Mouse (Mus musculus) stomach, embryonic 14.5 days (tissue): ENCODE results near the gene Hhipl1. TPM values are rescaled to one million over a fixed set of nuclear protein-coding genes. Genes with fewer than 3 reads are reported as not detected.

Source experiments
- ATAC-seq: fragments of 200-750 bp; cut with Nextera tagmentation; 2 replicates; pipeline ENCODE4 v1.8.0; 2017; ENCODE audit warnings: low read depth, moderate TSS enrichment; ENCODE audit not compliant: insufficient number of reproducible peaks, insufficient read depth, low FRiP score
- H3K27ac ChIP-seq: fragments of 300-500 bp; sonication (generic); 2 replicates; pipeline ENCODE4 v1.5.1; 2014; ENCODE audit warnings: mild to moderate bottlenecking, low read length, moderate library complexity, mixed read lengths
- H3K27me3 ChIP-seq: fragments of 300-500 bp; sonication (generic); 2 replicates; pipeline ENCODE4 v1.6.1; 2014; ENCODE audit warnings: low read length, control low read depth, mixed read lengths; ENCODE audit not compliant: control insufficient read depth, insufficient read depth
- H3K36me3 ChIP-seq: fragments of 300-500 bp; sonication (generic); 2 replicates; pipeline ENCODE4 v1.6.1; 2014; ENCODE audit warnings: mild to moderate bottlenecking, control low read depth, low read length, moderate library complexity, mixed read lengths; ENCODE audit not compliant: control insufficient read depth, insufficient read depth
- H3K4me1 ChIP-seq: fragments of 300-500 bp; sonication (generic); 2 replicates; pipeline ENCODE4 v1.6.1; 2014; ENCODE audit warnings: low read length, control low read depth, mixed read lengths; ENCODE audit not compliant: control insufficient read depth, insufficient read depth
- H3K4me2 ChIP-seq: fragments of 300-500 bp; sonication (generic); replicated peaks from 2 replicates; pipeline ENCODE4 v1.6.1; 2014; ENCODE audit warnings: low read depth, low read length, control low read depth
- H3K4me3 ChIP-seq: fragments of 300-500 bp; sonication (generic); 2 replicates; pipeline ENCODE4 v1.5.1; 2014; ENCODE audit warnings: low read depth, low read length, control low read depth
- H3K9ac ChIP-seq: fragments of 300-500 bp; sonication (generic); replicated peaks from 2 replicates; pipeline ENCODE4 v1.6.1; 2014; ENCODE audit warnings: low read depth, mild to moderate bottlenecking, control low read depth, low read length, moderate library complexity, mixed read lengths
- H3K9me3 ChIP-seq: fragments of 300-500 bp; sonication (generic); 2 replicates; pipeline ENCODE4 v1.6.1; 2016; ENCODE audit warnings: low read depth, low read length, control low read depth; ENCODE audit not compliant: control insufficient read depth
- WGBS: fragments of 180-500 bp; shearing (Covaris S2); extraction: QIAGEN DNeasy Blood & Tissue Kit; methylation state at CpG from one replicate; pipeline ENCODE4 v1.1.7; 2014; 5-methylcytosine and 5-hydroxymethylcytosine counted together
- polyA plus RNA-seq: library from polyadenylated mRNA; unstranded; fragments of >200 nt; fragmentation: Nextera tagmentation; extraction: Ambion mirVana; gene quantifications from 2 replicates; pipeline ENCODE4 v1.2.1, GENCODE M21; 2014

The Hhipl1 gene
- polyA plus RNA-seq = 0.69 and 0.72 TPM in 2 replicates

DNA sequence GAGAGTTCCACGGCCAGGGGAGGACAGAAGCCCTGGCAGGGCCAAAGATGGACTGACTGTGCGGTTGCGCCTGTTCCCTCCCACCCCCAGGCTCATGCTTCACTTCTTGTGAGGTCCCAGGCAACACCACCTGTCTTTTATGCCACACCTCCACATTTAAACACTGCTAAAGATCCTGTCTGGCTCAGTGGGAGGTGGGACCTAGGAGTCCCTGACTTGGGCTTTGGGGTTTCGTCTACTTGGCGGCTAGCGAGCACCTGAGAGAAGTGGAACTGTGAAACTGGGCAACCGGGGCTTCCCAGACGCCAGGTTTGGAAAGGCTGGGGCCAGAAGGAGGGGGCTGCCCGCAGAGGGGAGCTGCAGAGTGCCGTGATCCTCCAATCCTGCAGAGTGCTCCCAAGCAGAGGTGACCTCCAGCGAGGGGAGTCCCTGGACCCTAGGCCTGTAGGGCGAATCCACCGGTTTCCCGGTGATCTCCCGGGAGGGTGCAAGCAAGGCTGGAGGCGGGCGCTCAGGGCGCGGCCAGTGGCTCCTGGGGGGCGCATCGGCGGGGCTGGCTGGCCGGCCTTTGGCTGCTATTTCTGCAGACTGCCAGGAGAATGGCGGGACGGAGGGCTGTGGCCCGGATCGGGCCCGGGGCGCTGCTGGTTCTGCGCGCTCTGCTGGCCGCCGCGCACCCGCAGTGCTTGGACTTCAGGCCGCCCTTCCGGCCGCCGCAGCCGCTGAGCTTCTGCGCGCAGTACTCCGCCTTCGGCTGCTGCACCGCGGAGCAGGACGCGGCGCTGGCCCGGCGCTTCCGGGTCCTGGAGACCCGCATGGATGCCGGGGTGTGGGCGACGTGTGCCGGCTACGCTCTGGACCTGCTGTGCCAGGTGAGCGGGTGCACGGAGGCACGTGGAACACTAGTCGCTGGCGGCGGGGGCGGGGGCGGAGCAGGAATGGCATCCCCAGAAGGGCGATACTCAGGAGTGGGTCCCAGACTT is at the start of gene Hhipl1:
Gene Hhipl1 (plus strand): TSS at position 459 of the 983 bp plus-strand sequence.
- H3K36me3 ChIP-seq = no peaks in the 10 kb centered on the region
- ATAC-seq = peak; percentile 72; the same call in 1 of the 2 replicates
- H3K27me3 ChIP-seq = no peaks in the 10 kb centered on the region

DNA sequence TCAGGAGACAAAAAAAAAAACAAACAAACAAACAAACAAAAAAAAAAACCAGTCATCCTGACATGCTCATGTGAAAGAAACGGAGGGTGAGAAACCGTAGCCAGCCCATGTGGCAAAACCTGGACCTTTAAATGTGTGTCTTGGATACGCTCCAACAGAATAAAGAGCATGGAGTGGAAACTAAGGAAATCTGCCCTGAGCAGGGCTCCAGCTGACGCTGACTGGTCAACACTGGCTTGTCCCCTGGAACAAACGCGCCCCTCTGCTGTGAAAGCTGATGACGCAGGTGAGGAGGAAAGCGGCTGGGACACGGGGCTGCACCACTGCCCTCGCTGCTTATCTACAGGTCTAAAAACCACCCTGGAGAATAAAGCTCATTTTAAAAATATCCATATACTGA is 49.3 kb upstream of the Hhipl1 start:
- H3K4me2 ChIP-seq = no peak overlapping the region
- H3K9ac ChIP-seq = no peak overlapping the region
- H3K4me1 ChIP-seq = peaks cover 20% of the 10 kb centered on the region
- no peaks in the 10 kb centered on the region for H3K27me3 ChIP-seq
- no peaks in the 10 kb centered on the region for H3K9me3 ChIP-seq
- WGBS = 67% methylated on average over 10 of the region's 10 CpGs
- no peak overlapping the region for H3K27ac ChIP-seq
- no peak overlapping the region for H3K4me3 ChIP-seq
- no peaks in the 10 kb centered on the region for H3K36me3 ChIP-seq
- ATAC-seq = no peak

More for the DNA sequence above, at the start of gene Hhipl1:
- Histone ChIP-seq H3K9me3 (no peaks in the 10 kb centered on the region), H3K4me1 (no peaks in the 10 kb centered on the region; the same call in 1 of the 2 replicates), H3K4me3 (peak within 1 kb of the TSS; percentile 58), H3K9ac (peak within 1 kb of the TSS; percentile 74), H3K27ac (no peak within 1 kb of the TSS), H3K4me2 (peak within 1 kb of the TSS; percentile 98)
- WGBS = 2% methylated on average over 67 of the region's 67 CpGs

DNA sequence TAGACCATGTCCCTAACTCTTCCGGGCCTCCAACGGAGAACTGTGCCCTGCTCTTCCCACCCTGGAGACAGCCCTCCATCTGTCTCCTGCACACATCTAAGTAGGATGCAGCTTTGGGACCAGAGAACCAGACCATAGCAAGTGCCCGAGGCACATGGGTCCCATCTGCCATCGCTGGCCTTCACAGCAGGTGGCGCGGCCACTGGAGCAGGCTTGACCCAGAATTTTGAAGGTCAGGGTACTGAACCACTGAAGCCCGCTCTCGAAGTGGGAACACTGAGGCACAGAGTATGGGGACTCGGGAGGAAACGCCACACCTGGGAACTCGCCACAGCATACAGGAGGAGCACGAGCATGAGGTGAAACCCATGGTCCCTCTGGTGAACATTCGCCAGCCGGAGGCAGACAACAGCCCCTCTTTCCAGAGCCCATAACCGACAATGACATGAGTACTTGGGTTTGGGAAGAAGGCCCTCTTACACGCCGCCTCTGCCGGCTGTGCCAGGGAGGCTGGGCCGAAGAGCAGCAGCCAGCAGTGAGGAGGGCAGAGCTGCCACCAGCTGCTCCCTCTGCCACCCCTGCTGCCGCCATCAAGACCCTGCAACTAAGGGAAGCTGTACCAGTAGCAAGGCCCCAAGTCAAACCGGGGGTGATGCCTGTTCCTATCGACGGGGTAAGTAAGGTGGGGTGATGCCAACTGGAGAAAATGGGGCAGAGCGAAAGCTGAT is 46.6 kb upstream of the Hhipl1 start:
- ATAC-seq = no peak
- WGBS = 89% methylated on average over 24 of the region's 24 CpGs
- no peak overlapping the region for H3K4me2 ChIP-seq
- H3K4me1 ChIP-seq = peaks cover 11% of the 10 kb centered on the region; the same call in 1 of the 2 replicates
- no peak overlapping the region for H3K9ac ChIP-seq
- H3K27ac ChIP-seq = no peak overlapping the region
- no peaks in the 10 kb centered on the region for H3K27me3 ChIP-seq
- H3K36me3 ChIP-seq = no peaks in the 10 kb centered on the region
- H3K4me3 ChIP-seq = no peak overlapping the region
- no peaks in the 10 kb centered on the region for H3K9me3 ChIP-seq

DNA sequence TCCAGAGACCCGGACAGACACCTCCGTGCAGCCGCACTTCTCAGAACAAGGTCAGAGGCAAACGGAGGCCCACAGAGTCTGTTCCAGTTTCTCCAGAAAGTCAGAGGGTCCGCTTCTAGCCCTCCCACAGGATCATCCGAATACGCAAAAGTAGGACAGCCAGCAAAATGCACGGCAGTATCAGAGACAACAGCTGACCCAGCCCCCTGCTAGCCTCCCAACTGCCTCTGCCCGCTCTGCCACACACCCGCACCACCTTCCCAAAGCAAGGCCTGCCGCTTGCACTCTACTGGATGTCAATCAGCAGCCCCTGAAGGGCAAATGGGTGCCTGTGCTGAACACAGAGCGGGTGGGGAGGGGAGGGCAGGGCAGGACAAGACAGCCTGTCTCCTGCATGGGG is 45.1 kb upstream of the Hhipl1 start:
- peaks cover 16% of the 10 kb centered on the region for H3K4me1 ChIP-seq
- ATAC-seq = no peak
- no peaks in the 10 kb centered on the region for H3K9me3 ChIP-seq
- WGBS = 90% methylated on average over 12 of the region's 12 CpGs
- H3K36me3 ChIP-seq = no peaks in the 10 kb centered on the region
- H3K4me3 ChIP-seq = no peak overlapping the region
- H3K4me2 ChIP-seq = no peak overlapping the region
- no peak overlapping the region for H3K9ac ChIP-seq
- H3K27me3 ChIP-seq = no peaks in the 10 kb centered on the region
- H3K27ac ChIP-seq = no peak overlapping the region

DNA sequence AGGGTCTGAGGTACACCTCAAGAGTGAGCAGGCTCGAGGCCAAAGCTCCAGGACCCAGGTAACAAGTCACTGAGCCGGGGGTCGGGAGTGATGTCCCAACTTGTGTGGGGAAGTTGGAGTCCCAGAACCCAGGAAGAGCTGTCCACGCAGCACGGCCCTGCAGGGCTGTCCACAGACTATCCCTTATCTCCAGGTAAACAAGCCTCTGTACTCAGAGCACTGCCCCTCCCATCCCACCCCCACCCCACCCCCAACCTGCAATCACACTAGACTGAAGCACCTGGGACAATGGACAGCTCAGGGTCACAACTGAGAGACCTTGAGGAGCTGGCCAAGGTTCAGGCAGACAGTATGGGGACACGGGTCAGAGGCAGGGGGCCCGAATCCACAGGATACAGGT is 41.2 kb upstream of the Hhipl1 start:
- H3K27ac ChIP-seq = no peak overlapping the region
- H3K4me1 ChIP-seq = peaks cover 30% of the 10 kb centered on the region
- no peaks in the 10 kb centered on the region for H3K36me3 ChIP-seq
- no peak overlapping the region for H3K4me3 ChIP-seq
- H3K27me3 ChIP-seq = no peaks in the 10 kb centered on the region
- WGBS = 53% methylated on average over 7 of the region's 7 CpGs
- no peak overlapping the region for H3K9ac ChIP-seq
- ATAC-seq = 0 out of 2 replicates have a peak, but pooled peaks have one; percentile 4
- H3K4me2 ChIP-seq = no peak overlapping the region
- H3K9me3 ChIP-seq = no peaks in the 10 kb centered on the region

DNA sequence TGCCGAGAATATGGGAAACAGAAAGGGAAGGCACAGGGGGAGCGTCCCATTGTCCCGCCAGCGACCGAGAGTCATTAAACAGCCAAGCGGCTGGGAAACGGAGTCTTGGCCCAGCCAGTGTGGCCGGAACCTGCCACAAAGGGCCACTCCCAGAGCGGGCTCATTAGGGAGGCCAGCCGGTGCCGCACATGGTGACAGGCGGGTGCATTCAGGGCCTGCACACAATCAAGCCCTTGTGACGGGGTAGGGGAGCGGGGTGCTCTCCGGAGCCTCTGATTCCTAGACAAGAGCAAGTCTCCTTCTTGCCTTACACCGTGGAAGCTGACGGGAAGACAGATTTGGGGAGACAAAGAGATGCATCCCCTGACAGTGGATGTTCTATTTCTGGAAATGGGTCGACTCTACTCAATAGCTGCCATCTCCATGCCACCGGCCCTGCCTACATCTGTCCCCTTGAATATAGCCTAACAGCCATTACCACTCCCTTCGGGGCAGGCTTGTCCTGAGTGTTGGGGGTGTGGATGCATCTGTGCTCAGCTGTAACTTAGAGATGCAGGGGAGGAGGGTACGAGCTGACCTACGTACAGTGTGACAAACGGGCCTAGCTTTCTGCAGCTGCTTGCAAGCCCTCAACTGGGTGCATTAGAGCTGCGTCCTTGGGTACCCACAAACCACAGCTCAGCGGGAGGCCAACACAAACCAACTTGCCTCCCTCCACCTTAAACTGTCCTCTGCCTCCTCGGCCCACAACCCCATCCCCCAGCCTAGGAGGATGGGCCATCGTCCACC is 40.0 kb upstream of the Hhipl1 start:
- Histone ChIP-seq H3K27ac (no peak overlapping the region; the same call in 1 of the 2 replicates), H3K27me3 (no peaks in the 10 kb centered on the region), H3K36me3 (no peaks in the 10 kb centered on the region), H3K9ac (no peak overlapping the region), H3K4me1 (peaks cover 39% of the 10 kb centered on the region), H3K9me3 (no peaks in the 10 kb centered on the region), H3K4me3 (no peak overlapping the region), H3K4me2 (peak overlapping the region; percentile 17; the same call in 1 of the 2 replicates)
- 36% methylated on average over 27 of the region's 27 CpGs for WGBS
- ATAC-seq = no peak

DNA sequence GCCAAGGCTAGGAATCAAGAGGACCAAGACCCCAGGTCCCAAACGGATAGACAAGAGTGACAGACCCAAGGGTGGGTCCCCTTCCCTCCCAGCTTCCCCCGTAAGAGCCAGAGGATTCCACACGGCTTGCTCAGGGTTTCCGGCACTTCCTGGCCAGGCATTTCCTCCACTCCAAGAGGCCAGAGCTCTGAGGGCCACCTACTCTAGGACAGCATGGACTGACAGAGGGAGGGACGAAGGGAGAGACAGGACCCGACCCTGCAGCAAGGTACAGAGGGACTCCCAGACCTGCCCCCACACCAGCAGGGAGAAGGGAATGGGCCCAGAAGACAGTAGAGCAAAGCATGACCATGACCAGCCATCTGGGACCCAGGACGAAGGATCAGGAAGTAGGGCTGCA is 38.4 kb upstream of the Hhipl1 start:
- peaks cover 53% of the 10 kb centered on the region for H3K4me1 ChIP-seq
- no peak overlapping the region for H3K27ac ChIP-seq
- no peak overlapping the region for H3K4me2 ChIP-seq
- H3K36me3 ChIP-seq = no peaks in the 10 kb centered on the region; the same call in 1 of the 2 replicates
- H3K27me3 ChIP-seq = no peaks in the 10 kb centered on the region
- no peak for ATAC-seq
- no peak overlapping the region for H3K4me3 ChIP-seq
- H3K9ac ChIP-seq = no peak overlapping the region
- 82% methylated on average over 7 of the region's 7 CpGs for WGBS
- no peaks in the 10 kb centered on the region for H3K9me3 ChIP-seq

DNA sequence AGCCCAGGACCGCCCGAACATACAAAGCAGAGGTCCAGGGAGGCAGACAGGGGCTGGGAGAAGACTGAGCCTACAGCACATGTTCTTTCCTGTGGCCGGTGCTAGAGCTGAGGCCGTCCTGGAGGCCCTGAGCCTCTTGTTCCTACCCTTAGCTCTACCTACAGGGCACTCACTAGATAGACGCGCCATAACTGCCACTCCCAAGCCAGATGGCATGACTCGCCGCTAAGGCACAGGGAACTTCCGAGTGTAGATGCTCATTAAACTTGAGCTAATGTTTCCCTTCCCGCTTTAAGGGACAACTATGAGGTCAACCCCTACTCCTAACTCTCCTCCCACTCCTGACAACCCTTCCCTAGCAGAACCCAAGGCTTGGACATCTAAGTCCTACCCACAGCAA is 37.1 kb upstream of the Hhipl1 start:
- no peak overlapping the region for H3K9ac ChIP-seq
- no peaks in the 10 kb centered on the region for H3K9me3 ChIP-seq
- H3K27me3 ChIP-seq = no peaks in the 10 kb centered on the region
- ATAC-seq = no peak
- no peak overlapping the region for H3K27ac ChIP-seq
- WGBS = 87% methylated on average over 10 of the region's 10 CpGs
- peaks cover 66% of the 10 kb centered on the region for H3K4me1 ChIP-seq
- no peak overlapping the region for H3K4me2 ChIP-seq
- no peaks in the 10 kb centered on the region; the same call in 1 of the 2 replicates for H3K36me3 ChIP-seq
- H3K4me3 ChIP-seq = no peak overlapping the region
